8 mouse cellular contexts compared by ENCODE assay signal in the genomic region with DNA sequence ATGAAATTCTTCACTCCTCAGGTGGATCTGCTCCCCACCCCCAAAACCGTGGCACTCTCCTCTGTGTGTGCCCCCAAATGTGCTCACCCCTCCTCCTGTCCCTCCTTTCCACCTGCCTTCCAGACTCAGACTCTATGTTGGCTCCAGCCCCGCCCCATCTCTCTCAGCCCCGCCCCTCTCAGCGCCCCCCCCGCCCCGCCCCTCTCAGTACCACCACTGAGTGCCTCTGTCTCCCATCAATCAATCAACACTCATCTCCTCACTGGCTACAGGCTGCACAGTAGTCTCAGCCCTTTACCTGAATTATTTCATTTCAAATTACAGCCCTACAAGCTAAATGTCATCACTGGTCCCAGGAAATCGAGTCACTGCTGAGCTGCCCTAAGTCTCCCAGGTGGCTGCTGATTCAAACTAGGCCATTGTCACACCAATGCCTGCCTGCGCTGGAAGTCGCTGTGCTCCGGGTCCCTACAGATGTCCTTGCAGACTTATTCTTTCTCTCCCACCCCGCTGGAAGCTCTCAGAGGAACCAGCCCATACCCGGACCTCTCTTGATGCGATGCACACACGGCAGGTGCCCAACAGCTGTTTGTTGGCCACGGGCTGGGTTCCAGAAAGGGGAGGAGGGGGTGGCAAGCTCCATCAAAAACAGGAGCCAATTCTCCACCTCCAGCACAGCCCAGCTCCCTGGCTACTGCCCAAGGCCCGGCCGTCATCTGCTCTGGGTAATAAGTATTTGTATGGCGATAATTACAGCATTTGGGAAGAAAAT. TPM values are rescaled to one million over a fixed set of nuclear protein-coding genes. Genes with fewer than 3 reads are reported as not detected.
DNase-seq lines count a peak whose midpoint lies in the region; ATAC-seq lines count a peak whose summit lies in the region.

No protein-coding gene starts in this region.

- H3K9me3 ChIP-seq in forebrain, embryonic 13.5 days (replicated peaks) = no peaks in the 10 kb centered on the region
- no peaks in the 10 kb centered on the region for H3K9me3 ChIP-seq in midbrain, embryonic 12.5 days

- WGBS in forebrain, embryonic 13.5 days = under 1% methylated on average over 18 of the region's 18 CpGs
- WGBS in midbrain, embryonic 12.5 days = 3% methylated on average over 17 of the region's 18 CpGs

- peaks cover 89% of the 10 kb centered on the region for H3K4me1 ChIP-seq in forebrain, embryonic 13.5 days
- H3K4me1 ChIP-seq in midbrain, embryonic 12.5 days = peaks cover 52% of the 10 kb centered on the region

- H3K9ac ChIP-seq in forebrain, embryonic 13.5 days = 0 out of 2 replicates have a peak overlapping the region, but pooled peaks have one; percentile 24
- no peak overlapping the region for H3K9ac ChIP-seq in midbrain, embryonic 12.5 days (replicated peaks)

- no peaks in the 10 kb centered on the region for H3K36me3 ChIP-seq in forebrain, embryonic 13.5 days (ENCODE audit: poor library complexity, severe bottlenecking)
- no peaks in the 10 kb centered on the region for H3K36me3 ChIP-seq in midbrain, embryonic 12.5 days

- H3K4me2 ChIP-seq in forebrain, embryonic 13.5 days = peak overlapping the region; percentile 94
- H3K4me2 ChIP-seq in midbrain, embryonic 12.5 days (replicated peaks) = peak overlapping the region; percentile 44

- peak; percentile 84 for ATAC-seq in forebrain, embryonic 13.5 days
- peak; percentile 67 for ATAC-seq in midbrain, embryonic 12.5 days (ENCODE audit: low FRiP score, low read depth)
- no peak for ATAC-seq in monocyte, adult 5-6 weeks (replicated peaks; ENCODE audit: insufficient number of reproducible peaks, low FRiP score, low TSS enrichment, poor library complexity, severe bottlenecking)
- no peak for ATAC-seq in granulocyte monocyte progenitor cell, adult 5-6 weeks (replicated peaks; ENCODE audit: poor library complexity, severe bottlenecking)
- ATAC-seq in megakaryocyte-erythroid progenitor cell, adult 5-6 weeks (replicated peaks; ENCODE audit: low FRiP score, low TSS enrichment, poor library complexity, severe bottlenecking) = no peak

- peaks cover 54% of the 10 kb centered on the region for H3K27me3 ChIP-seq in forebrain, embryonic 13.5 days
- H3K27me3 ChIP-seq in midbrain, embryonic 12.5 days = peaks cover 74% of the 10 kb centered on the region

- peak overlapping the region; percentile 16 for H3K4me3 ChIP-seq in forebrain, embryonic 13.5 days
- peak overlapping the region; percentile 11; the same call in 1 of the 2 replicates for H3K4me3 ChIP-seq in midbrain, embryonic 12.5 days

- peak overlapping the region; percentile 83 for H3K27ac ChIP-seq in forebrain, embryonic 13.5 days
- H3K27ac ChIP-seq in midbrain, embryonic 12.5 days (replicated peaks) = peak overlapping the region; percentile 60

- peak; percentile 6 for DNase-seq in kidney, postnatal 14 days
- no peak for DNase-seq in kidney, postnatal 10 days
- peak; percentile 85 for DNase-seq in layer of hippocampus, adult 9-11 months

RNA-seq across cellular contexts. Expression of gene Slit1, which starts 5.6 kb away (rescaled TPM):
- 13.9 and 14.4 TPM in 2 replicates for polyA plus RNA-seq in forebrain, embryonic 13.5 days (2015; fragmentation: Nextera tagmentation; extraction: Ambion mirVana)
- 12.2 and 14.8 TPM in 2 replicates for polyA plus RNA-seq in midbrain, embryonic 12.5 days (2016; fragmentation: Nextera tagmentation; extraction: Ambion mirVana)
- not detected in 3 replicates for total RNA-seq in monocyte, adult 5-6 weeks (2017)
- total RNA-seq in granulocyte monocyte progenitor cell, adult 5-6 weeks (2014; fragmentation: Nextera tagmentation) = 0.30 TPM in 1 of 2 replicates, not detected in the other
- total RNA-seq in granulocyte monocyte progenitor cell, adult 5-6 weeks (2017) = 0.15 and 0.17 TPM in 2 replicates
- total RNA-seq in megakaryocyte-erythroid progenitor cell, adult 5-6 weeks (2014; fragmentation: Nextera tagmentation) = 0.50 TPM in 1 of 2 replicates, not detected in the other
- not detected in 2 replicates for total RNA-seq in megakaryocyte-erythroid progenitor cell, adult 5-6 weeks (2017)

Comparison
In these comparisons a context has a peak if more than half of its experiments do, and no peak if none do; other contexts are left out.
1. ATAC-seq: peak in forebrain, embryonic 13.5 days (single experiment) and midbrain, embryonic 12.5 days (single experiment); none in monocyte, adult 5-6 weeks (single experiment), granulocyte monocyte progenitor cell, adult 5-6 weeks (single experiment) and megakaryocyte-erythroid progenitor cell, adult 5-6 weeks (single experiment).